Mouse (Mus musculus): ENCODE results near the gene Map3k6. TPM values are rescaled to one million over a fixed set of nuclear protein-coding genes. Genes with fewer than 3 reads are reported as not detected.

Gene Map3k6
- polyA plus RNA-seq, 1 experiment from 2014 or later, result 2.9 TPM

DNA sequence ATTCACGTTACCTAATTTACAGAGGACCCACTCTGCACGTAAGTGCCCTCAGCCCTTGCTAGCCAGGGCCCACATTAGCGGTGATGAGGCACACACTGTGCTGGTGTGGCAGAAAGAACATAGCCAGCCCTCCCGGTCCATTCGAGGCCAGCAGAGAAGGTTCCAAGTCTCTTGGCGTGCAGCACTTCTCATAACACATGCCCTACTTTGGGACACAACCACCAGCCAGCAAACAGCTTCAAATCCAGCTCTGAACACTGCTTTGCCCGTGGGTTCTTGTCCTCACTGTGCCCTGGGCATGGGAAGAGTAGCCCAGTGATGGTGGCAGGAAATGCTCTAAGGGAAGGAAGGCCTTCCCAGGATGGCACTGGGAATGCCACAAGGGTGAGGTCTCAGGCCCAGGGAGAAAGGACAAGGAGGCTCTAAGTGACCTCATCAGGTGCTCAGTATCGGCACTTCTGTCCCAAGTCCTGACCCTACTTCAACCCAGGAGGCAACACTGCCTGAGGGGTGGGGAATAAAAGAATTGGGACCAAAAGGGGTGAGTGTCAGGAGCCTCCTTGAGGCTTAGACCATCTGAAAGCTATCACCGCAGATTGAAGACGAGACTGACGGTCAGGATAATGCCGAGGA is 25.7 kb downstream of the Map3k6 start:
- Histone ChIP-seq H3K27me3 (no peaks in the 10 kb centered on the region), H3K4me3 (no peak overlapping the region), H3K27ac (no peak overlapping the region), H3K9me3 (replicated peaks) (no peaks in the 10 kb centered on the region), H3K4me1 (replicated peaks) (peaks cover 4% of the 10 kb centered on the region), H3K4me2 (no peak overlapping the region), H3K9ac (no peak overlapping the region), H3K36me3 (peaks cover 53% of the 10 kb centered on the region)
- ATAC-seq (replicated peaks; ENCODE audit: insufficient number of reproducible peaks, insufficient read depth, low FRiP score, low read depth), result no peak
- 90% methylated on average over 12 of the region's 12 CpGs for WGBS

DNA sequence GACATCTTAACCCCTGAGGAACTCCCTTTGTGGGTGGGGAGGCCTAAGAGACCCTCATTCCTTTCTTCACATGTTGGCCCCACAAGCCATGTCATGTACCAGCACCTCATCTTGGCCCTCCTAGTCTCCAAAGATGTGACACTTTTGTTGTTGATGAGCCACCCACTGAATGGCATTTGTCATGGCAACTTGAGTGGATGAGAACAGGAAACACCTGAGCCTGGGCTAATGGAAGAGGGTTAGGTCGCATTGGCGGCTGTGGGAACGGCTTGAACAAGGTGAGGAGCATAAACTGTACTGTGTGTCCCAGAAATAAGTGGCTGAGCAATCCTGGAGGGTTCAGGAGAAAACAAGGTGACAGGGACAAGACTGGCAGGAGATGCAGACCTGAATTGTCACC is 28.3 kb downstream of the Map3k6 start:
- WGBS, result 84% methylated on average over 3 of the region's 3 CpGs
- ATAC-seq (replicated peaks; ENCODE audit: insufficient number of reproducible peaks, insufficient read depth, low FRiP score, low read depth), result no peak
- H3K4me2 ChIP-seq, result no peak overlapping the region

DNA sequence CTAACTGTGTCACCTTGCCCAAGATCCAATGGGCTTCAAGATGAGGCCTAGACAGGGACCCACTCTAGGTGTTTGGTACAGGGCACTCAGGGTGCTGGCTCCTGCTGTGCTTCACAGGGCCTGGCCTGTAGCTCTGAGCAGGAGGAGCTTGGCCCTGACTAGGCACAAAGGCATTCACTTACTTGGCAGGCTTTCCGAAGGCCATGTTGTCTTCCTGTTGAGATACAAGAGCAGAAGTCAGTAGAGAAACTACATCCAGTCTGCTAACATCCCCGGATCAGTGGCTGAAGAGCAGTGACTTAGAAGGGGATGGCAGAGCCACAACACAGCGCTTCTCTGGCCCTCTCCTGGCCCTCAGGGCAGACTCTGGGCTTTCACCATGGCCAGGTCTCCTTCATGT is 29.0 kb downstream of the Map3k6 start:
- no peak for ATAC-seq (replicated peaks; ENCODE audit: insufficient number of reproducible peaks, insufficient read depth, low FRiP score, low read depth)
- WGBS, result 76% methylated on average over 3 of the region's 3 CpGs
- H3K4me2 ChIP-seq, result no peak overlapping the region
- H3K4me1 ChIP-seq (replicated peaks), result peaks cover 7% of the 10 kb centered on the region
- peaks cover 50% of the 10 kb centered on the region for H3K36me3 ChIP-seq
- H3K9me3 ChIP-seq (replicated peaks), result no peaks in the 10 kb centered on the region
- no peak overlapping the region for H3K9ac ChIP-seq
- H3K4me3 ChIP-seq, result no peak overlapping the region
- no peaks in the 10 kb centered on the region for H3K27me3 ChIP-seq
- H3K27ac ChIP-seq, result no peak overlapping the region

More for the DNA sequence above, 28.3 kb downstream of the Map3k6 start:
- H3K4me3 ChIP-seq, result no peak overlapping the region
- peaks cover 53% of the 10 kb centered on the region for H3K36me3 ChIP-seq
- H3K4me1 ChIP-seq (replicated peaks), result peaks cover 7% of the 10 kb centered on the region
- H3K9ac ChIP-seq, result no peak overlapping the region
- no peak overlapping the region for H3K27ac ChIP-seq
- H3K9me3 ChIP-seq (replicated peaks), result no peaks in the 10 kb centered on the region
- H3K27me3 ChIP-seq, result no peaks in the 10 kb centered on the region

DNA sequence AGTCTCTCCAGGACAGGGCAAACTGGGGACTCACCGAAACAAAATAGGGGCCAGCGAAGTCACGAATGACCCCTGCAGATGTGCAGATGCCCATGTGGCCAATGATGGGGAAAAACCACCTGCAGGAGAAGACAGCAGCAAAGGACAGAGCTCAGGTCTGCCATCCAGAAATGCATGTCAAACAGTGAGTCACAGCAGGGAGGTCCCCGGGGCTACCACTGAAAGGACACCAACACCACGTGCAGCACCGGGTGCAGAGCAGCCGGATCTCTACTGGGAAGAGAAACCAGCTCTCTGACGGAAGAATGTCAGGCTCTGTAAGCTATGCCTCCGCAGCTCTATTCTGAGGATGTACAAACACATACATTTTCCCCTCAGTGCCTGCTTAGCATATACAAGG is 30.3 kb downstream of the Map3k6 start:
- peaks cover 37% of the 10 kb centered on the region for H3K36me3 ChIP-seq
- H3K9me3 ChIP-seq (replicated peaks), result no peaks in the 10 kb centered on the region
- no peak for ATAC-seq (replicated peaks; ENCODE audit: insufficient number of reproducible peaks, insufficient read depth, low FRiP score, low read depth)
- 89% methylated on average over 9 of the region's 9 CpGs for WGBS
- no peaks in the 10 kb centered on the region for H3K27me3 ChIP-seq
- H3K4me2 ChIP-seq, result no peak overlapping the region
- peaks cover 11% of the 10 kb centered on the region for H3K4me1 ChIP-seq (replicated peaks)
- H3K9ac ChIP-seq, result no peak overlapping the region
- no peak overlapping the region for H3K4me3 ChIP-seq
- no peak overlapping the region for H3K27ac ChIP-seq

DNA sequence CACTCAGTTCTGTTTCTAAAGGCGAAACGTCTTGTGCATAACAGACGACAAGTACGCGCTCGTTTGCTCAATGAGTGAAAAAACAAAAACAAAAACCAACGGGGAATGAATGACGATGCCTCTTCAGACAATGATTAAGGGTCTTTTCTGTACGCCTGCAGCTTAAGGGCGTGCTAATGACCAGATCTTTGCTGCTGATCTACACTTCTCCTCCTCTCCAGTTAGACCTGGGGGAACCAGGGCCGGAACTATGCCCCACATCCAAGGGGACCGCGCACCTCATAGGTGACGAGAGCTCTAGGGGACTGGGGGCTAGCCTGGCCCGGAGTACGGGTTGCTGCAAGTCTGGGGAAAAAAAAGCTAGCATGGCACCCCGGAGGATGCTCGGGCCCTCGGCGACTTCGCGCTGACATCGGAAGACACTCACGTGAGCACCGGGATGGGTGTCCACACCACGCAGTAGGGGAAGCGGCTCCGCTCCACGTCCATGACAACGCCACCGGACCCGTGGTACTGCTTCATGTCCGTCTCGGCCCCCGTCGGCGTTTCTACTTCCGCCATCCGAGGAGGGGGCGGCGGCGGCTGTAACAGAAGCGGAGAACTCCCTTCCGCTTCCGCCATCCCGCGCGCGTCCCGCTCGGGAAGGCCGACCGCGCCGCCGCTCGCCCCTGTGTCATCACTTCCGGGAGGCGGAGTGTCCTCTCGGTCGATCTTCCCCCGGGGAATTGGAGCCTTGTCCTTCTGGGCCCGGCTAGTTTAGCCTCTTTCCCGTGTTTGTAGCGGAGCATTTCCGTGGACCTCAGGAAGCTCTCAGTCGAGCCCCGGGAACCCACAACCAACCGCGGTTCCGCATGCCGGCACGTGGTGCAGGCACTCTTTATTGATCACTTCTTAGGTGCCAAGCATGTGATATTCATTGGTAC is 36.7 kb downstream of the Map3k6 start, which contains the start of gene Tmem222:
Gene Tmem222 (minus strand): TSS at position 689 of the 923 bp plus-strand sequence.
- peak within 1 kb of the TSS; percentile 61 for H3K9ac ChIP-seq
- H3K27me3 ChIP-seq, result no peaks in the 10 kb centered on the region
- H3K4me2 ChIP-seq, result peak within 1 kb of the TSS; percentile 77
- peak within 1 kb of the TSS; percentile 92 for H3K27ac ChIP-seq
- peaks cover 34% of the 10 kb centered on the region for H3K4me1 ChIP-seq (replicated peaks)
- ATAC-seq (replicated peaks; ENCODE audit: insufficient number of reproducible peaks, insufficient read depth, low FRiP score, low read depth), result peak; percentile 91
- H3K9me3 ChIP-seq (replicated peaks), result no peaks in the 10 kb centered on the region
- peak within 1 kb of the TSS; percentile 67 for H3K4me3 ChIP-seq
- under 1% methylated on average over 73 of the region's 73 CpGs for WGBS
- no peaks in the 10 kb centered on the region for H3K36me3 ChIP-seq

DNA sequence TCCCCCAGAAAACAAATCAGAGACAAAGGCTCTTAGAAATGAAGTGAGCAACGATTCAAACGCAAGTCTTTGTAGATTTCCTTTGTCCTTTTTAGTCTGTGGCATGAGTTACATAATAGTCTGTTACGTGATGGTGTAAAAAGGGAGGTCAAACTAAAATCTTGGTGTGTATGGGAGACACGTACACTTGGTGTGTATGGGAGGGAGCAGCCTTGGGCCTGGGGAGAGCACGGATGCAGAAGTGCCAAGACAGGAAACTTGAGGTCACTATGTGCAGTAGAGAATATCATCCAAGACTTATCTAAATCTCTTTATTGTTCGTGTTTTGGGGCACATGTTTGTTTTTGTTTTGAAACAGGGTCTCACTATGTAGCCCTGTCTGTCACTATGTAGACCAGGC is 37.4 kb downstream of the Map3k6 start:
- WGBS, result 19% methylated on average over 6 of the region's 6 CpGs
- Histone ChIP-seq H3K27me3 (no peaks in the 10 kb centered on the region), H3K27ac (peak overlapping the region; percentile 92), H3K4me1 (replicated peaks) (peaks cover 38% of the 10 kb centered on the region), H3K9ac (peak overlapping the region; percentile 61), H3K9me3 (replicated peaks) (no peaks in the 10 kb centered on the region), H3K36me3 (no peaks in the 10 kb centered on the region), H3K4me3 (peak overlapping the region; percentile 67), H3K4me2 (peak overlapping the region; percentile 77)
- no peak for ATAC-seq (replicated peaks; ENCODE audit: insufficient number of reproducible peaks, insufficient read depth, low FRiP score, low read depth)

DNA sequence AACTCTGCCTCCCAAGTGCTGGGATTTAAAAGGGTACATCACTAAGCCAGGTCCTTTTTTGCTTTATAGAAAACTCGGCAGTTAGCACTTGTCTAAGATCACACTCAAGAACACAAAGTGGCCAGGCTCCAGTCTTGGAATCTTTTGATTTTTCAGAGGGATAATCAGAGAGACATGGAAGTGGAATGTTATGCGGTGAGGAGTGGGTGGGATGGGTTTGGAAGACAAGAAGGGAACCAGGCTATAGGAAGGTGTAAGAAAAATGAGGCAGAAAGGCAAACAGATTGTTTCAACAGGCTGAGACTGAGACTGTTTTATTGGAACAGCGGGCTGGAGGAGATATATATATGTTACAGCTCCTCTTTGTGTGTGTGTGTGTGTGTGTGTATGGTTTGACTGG is 37.9 kb downstream of the Map3k6 start:
- ATAC-seq (replicated peaks; ENCODE audit: insufficient number of reproducible peaks, insufficient read depth, low FRiP score, low read depth), result no peak
- H3K4me1 ChIP-seq (replicated peaks), result peaks cover 38% of the 10 kb centered on the region
- no peak overlapping the region; the same call in 1 of the 2 replicates for H3K4me3 ChIP-seq
- 84% methylated on average over 3 of the region's 3 CpGs for WGBS
- H3K27ac ChIP-seq, result peak overlapping the region; percentile 92
- no peak overlapping the region for H3K9ac ChIP-seq
- peak overlapping the region; percentile 77 for H3K4me2 ChIP-seq
- H3K36me3 ChIP-seq, result no peaks in the 10 kb centered on the region
- H3K27me3 ChIP-seq, result no peaks in the 10 kb centered on the region
- H3K9me3 ChIP-seq (replicated peaks), result no peaks in the 10 kb centered on the region

DNA sequence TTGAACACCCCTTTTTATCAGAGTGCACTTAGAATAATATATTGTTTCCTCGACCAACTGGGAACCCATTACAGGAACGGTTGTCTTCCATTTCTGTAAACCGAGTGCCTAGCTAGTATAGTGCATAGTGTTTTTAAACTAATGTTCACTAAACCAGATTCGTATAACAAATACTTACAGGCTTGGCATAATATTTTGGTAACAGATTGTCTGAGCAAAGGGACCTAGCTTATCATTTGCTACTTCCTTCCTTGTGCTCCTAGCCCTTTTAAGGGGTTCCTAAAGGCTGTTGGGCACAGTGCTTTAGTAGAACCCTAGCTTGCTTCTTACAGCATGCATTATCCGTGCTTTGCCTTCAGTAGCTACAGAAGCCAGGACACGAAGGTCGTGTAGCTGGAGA is 40.9 kb downstream of the Map3k6 start:
- no peak overlapping the region for H3K9ac ChIP-seq
- peaks cover 36% of the 10 kb centered on the region for H3K4me1 ChIP-seq (replicated peaks)
- no peaks in the 10 kb centered on the region for H3K27me3 ChIP-seq
- H3K4me2 ChIP-seq, result peak overlapping the region; percentile 5; the same call in 1 of the 2 replicates
- H3K36me3 ChIP-seq, result no peaks in the 10 kb centered on the region
- peak overlapping the region; percentile 52 for H3K27ac ChIP-seq
- WGBS, result 21% methylated on average over 7 of the region's 7 CpGs
- no peak overlapping the region for H3K4me3 ChIP-seq
- ATAC-seq (replicated peaks; ENCODE audit: insufficient number of reproducible peaks, insufficient read depth, low FRiP score, low read depth), result no peak
- H3K9me3 ChIP-seq (replicated peaks), result no peaks in the 10 kb centered on the region

DNA sequence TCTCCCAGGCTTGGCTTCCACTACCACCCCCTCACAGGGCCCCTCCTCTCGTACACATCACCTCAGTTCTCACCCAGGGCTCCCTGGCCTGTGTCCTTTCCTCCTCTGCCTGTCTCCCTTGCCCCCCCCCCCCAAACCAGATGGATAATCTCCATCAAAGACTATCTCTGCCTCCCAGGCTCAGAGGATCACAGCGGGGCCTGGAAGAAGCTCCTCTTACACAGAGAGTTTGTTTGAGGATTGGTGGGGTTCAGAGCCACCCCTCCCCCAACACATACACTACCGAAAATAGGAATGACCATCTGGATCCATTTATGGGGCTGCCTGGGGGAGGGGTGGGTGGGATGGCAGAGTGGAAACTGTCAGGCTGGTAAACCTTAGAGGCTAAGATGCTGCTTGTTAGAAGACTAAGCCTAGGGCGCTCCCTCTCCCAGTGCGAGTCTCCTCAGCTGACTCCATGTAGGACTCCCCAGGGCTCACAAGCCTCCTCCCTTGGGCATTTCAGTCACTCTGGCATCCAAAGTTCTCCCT is 41.4 kb downstream of the Map3k6 start:
- Histone ChIP-seq H3K4me2 (peak overlapping the region; percentile 5; the same call in 1 of the 2 replicates), H3K36me3 (no peaks in the 10 kb centered on the region), H3K4me3 (no peak overlapping the region), H3K4me1 (replicated peaks) (peaks cover 31% of the 10 kb centered on the region), H3K9me3 (replicated peaks) (no peaks in the 10 kb centered on the region), H3K27ac (peak overlapping the region; percentile 52), H3K9ac (no peak overlapping the region), H3K27me3 (no peaks in the 10 kb centered on the region)
- ATAC-seq (replicated peaks; ENCODE audit: insufficient number of reproducible peaks, insufficient read depth, low FRiP score, low read depth), result no peak
- whole genome bisulfite sequencing, result 22% methylated on average over 5 of the region's 5 CpGs

DNA sequence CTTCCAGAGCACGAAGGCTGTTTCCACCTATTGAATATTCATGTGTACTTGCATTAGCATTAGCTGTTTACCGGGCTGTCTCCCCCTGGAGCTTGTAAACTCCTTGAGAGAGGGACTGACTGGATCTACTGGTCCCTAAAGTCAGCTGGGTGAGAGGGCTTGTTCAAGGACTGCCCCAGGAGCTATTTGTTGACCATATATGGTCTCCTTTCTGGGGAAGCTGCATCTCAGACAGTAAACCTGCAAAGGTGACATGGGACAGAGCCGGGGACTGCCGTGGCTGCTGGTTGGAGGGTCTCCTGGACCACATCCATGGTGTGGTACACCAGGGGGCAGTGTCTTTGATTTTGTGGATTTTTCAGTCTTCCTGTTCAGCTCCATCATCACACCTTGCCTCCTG is 42.0 kb downstream of the Map3k6 start:
- Histone ChIP-seq H3K27ac (0 out of 2 replicates have a peak overlapping the region, but pooled peaks have one; percentile 52), H3K9me3 (replicated peaks) (no peaks in the 10 kb centered on the region), H3K4me2 (no peak overlapping the region), H3K36me3 (no peaks in the 10 kb centered on the region), H3K4me3 (no peak overlapping the region), H3K9ac (no peak overlapping the region), H3K27me3 (no peaks in the 10 kb centered on the region), H3K4me1 (replicated peaks) (peaks cover 30% of the 10 kb centered on the region)
- ATAC-seq (replicated peaks; ENCODE audit: insufficient number of reproducible peaks, insufficient read depth, low FRiP score, low read depth), result no peak
- 22% methylated on average over 4 of the region's 4 CpGs for WGBS

DNA sequence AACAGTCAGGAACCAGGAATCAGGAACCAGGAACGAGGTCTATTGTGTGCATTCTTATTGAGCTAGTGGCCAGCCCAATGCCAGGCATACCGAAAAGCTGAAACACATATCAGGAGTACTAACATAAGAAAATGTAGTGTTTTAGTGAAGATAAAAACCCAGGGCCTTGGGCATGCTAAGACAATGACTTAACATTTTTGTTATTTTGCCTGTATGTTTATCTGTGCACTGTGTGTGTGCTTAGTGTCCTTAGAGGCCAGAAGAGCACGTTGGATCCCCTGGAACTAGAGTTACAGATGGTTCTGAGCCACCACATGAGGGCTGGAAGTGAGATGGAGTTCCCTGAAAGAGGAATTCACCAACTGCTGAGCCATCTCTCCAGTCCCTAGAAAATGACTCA is 44.7 kb downstream of the Map3k6 start:
- WGBS, result 74% methylated on average over 3 of the region's 3 CpGs
- H3K4me3 ChIP-seq, result no peak overlapping the region
- no peaks in the 10 kb centered on the region for H3K36me3 ChIP-seq
- ATAC-seq (replicated peaks; ENCODE audit: insufficient number of reproducible peaks, insufficient read depth, low FRiP score, low read depth), result no peak
- no peaks in the 10 kb centered on the region for H3K27me3 ChIP-seq
- H3K4me2 ChIP-seq, result no peak overlapping the region
- H3K27ac ChIP-seq, result no peak overlapping the region
- H3K4me1 ChIP-seq (replicated peaks), result peaks cover 25% of the 10 kb centered on the region
- no peaks in the 10 kb centered on the region for H3K9me3 ChIP-seq (replicated peaks)
- no peak overlapping the region for H3K9ac ChIP-seq
